Mouse (Mus musculus) hindbrain, embryonic 13.5 days (tissue): Measurements from ENCODE around the gene Lama2. TPM values are rescaled to one million over a fixed set of nuclear protein-coding genes. Genes with fewer than 3 reads are reported as not detected.
A peak's percentile ranks its signal among the peaks of the same experiment; 100 is the strongest.

ENCODE experiments used
- ATAC-seq: fragments of 200-750 bp; cut with Nextera tagmentation; 2 replicates; pipeline ENCODE4 v1.8.0; 2017; ENCODE audit warnings: moderate TSS enrichment; ENCODE audit not compliant: low FRiP score
- H3K27ac ChIP-seq: fragments of 300-500 bp; sonication (generic); 2 replicates; pipeline ENCODE4 v1.5.1; 2015; ENCODE audit warnings: inconsistent platforms, mild to moderate bottlenecking, moderate library complexity
- H3K27me3 ChIP-seq: fragments of 300-500 bp; sonication (generic); 2 replicates; pipeline ENCODE4 v1.6.1; 2015; ENCODE audit warnings: mild to moderate bottlenecking, inconsistent platforms
- H3K36me3 ChIP-seq: fragments of 300-500 bp; sonication (generic); 2 replicates; pipeline ENCODE4 v1.6.1; 2015; ENCODE audit warnings: mild to moderate bottlenecking, inconsistent platforms
- H3K4me1 ChIP-seq: fragments of 300-500 bp; sonication (generic); replicated peaks from 2 replicates; pipeline ENCODE4 v1.6.1; 2015; ENCODE audit warnings: inconsistent platforms
- H3K4me2 ChIP-seq: fragments of 300-500 bp; sonication (generic); 2 replicates; pipeline ENCODE4 v1.6.1; 2015; ENCODE audit warnings: inconsistent platforms, mild to moderate bottlenecking, moderate library complexity
- H3K4me3 ChIP-seq: fragments of 300-500 bp; sonication (generic); 2 replicates; pipeline ENCODE4 v1.5.1; 2015; ENCODE audit warnings: mild to moderate bottlenecking, inconsistent platforms
- H3K9ac ChIP-seq: fragments of 300-500 bp; sonication (generic); 2 replicates; pipeline ENCODE4 v1.6.1; 2015; ENCODE audit warnings: mild to moderate bottlenecking, inconsistent platforms
- H3K9me3 ChIP-seq: fragments of 300-500 bp; sonication (generic); 2 replicates; pipeline ENCODE4 v1.6.1; 2016; ENCODE audit warnings: inconsistent platforms
- WGBS: fragments of 180-500 bp; shearing (Covaris S2); methylation state at CpG from one replicate; pipeline ENCODE4 v1.1.7; 2015; 5-methylcytosine and 5-hydroxymethylcytosine counted together
- polyA plus RNA-seq: library from polyadenylated mRNA; unstranded; fragments of >200 nt; fragmentation: Nextera tagmentation; extraction: Ambion mirVana; gene quantifications from 2 replicates; pipeline ENCODE4 v1.2.1, GENCODE M21; 2015

Gene Lama2
- polyA plus RNA-seq, 1 experiment from 2014 or later, result 5.8 TPM

DNA sequence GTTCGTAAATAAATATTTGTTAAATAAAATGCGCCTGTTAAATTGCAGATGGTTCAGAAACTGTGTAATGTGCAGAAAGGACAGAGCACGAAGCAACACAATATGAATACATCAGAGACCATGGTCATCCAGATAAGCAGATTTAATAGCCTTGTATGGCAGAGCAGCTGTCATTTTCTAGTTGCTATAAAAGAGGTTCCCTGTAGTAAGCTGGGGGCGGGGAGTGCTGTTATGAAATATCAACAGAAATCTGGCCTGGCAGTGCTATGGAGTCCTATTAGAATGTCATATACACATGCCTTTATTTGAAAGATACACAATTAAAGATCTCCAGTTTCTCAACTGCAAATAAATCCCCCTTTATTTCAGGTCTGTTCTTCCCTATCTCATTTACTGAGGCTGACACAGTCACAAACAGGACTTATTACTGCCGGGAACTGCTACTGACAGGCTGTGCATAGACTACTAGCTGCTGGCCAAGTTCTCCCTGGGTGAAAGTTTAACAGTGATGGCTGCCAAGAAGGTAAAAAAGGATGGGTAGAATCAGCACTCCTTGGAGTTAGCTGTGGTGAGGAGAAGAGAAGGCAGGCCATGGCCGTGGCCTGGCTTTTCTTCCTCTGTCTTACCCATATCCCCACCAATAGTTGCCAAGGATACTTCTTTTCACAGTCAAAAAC is 396.8 kb downstream of the Lama2 start:
- no peak overlapping the region for H3K4me3 ChIP-seq
- H3K9me3 ChIP-seq, result no peaks in the 10 kb centered on the region
- no peaks in the 10 kb centered on the region for H3K27me3 ChIP-seq
- peak overlapping the region; percentile 44; the same call in 1 of the 2 replicates for H3K27ac ChIP-seq
- no peak for ATAC-seq
- WGBS, result 73% methylated on average over 6 of the region's 6 CpGs
- H3K4me2 ChIP-seq, result no peak overlapping the region
- no peak overlapping the region for H3K9ac ChIP-seq
- H3K36me3 ChIP-seq, result no peaks in the 10 kb centered on the region
- no peaks in the 10 kb centered on the region for H3K4me1 ChIP-seq

DNA sequence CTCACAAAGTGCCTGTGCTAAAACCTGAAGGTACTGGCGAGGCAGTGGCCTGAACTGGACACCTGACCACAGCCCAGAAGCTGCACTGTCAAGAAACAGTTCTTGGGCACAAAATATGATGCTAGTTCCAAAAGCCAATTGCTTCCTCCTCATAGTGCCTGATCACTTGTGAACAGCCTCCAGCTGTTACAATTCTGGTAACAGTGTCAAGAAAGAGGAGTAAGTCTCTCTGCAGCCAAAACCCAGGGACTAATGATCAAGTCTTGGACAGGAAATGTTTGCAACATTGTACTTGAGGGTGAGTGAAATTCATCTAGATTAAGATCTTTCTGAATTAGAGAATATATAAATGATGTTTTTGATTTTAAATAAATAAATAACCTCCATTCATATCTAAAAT is 399.9 kb downstream of the Lama2 start:
- no peak for ATAC-seq
- Histone ChIP-seq H3K4me1 (no peaks in the 10 kb centered on the region), H3K36me3 (no peaks in the 10 kb centered on the region), H3K27ac (no peak overlapping the region), H3K4me3 (no peak overlapping the region), H3K27me3 (no peaks in the 10 kb centered on the region), H3K4me2 (no peak overlapping the region), H3K9ac (no peak overlapping the region), H3K9me3 (no peaks in the 10 kb centered on the region)
- WGBS, result 73% methylated on average over 1 of the region's 1 CpGs

DNA sequence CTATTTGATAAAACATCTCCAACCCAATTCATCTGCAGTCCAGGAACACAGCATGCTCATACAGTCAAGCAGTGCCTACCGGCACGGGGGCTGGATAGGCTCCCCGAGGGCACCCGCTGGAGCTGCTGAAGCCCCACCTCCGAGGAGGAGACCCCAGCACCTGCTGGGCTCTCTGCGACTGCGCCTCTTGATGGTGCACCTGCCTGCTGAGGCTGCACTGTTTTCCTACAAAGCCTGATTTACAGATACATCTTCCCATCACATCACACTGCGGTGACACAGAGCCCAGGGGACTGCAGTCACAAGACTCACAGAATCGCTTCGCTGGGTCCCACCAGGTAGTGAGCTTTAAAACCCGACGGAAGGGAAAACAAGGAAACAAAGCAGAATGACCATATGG is 412.2 kb downstream of the Lama2 start:
- no peak overlapping the region for H3K4me2 ChIP-seq
- no peaks in the 10 kb centered on the region for H3K36me3 ChIP-seq
- WGBS, result 18% methylated on average over 12 of the region's 12 CpGs
- H3K4me3 ChIP-seq, result 0 out of 2 replicates have a peak overlapping the region, but pooled peaks have one; percentile 4
- peaks cover 5% of the 10 kb centered on the region; the same call in 1 of the 2 replicates for H3K4me1 ChIP-seq
- H3K9me3 ChIP-seq, result no peaks in the 10 kb centered on the region
- no peak overlapping the region for H3K9ac ChIP-seq
- 0 out of 2 replicates have a peak, but pooled peaks cover 3% of the 10 kb centered on the region for H3K27me3 ChIP-seq
- H3K27ac ChIP-seq, result no peak overlapping the region
- ATAC-seq, result 0 out of 2 replicates have a peak, but pooled peaks have one; percentile 54

DNA sequence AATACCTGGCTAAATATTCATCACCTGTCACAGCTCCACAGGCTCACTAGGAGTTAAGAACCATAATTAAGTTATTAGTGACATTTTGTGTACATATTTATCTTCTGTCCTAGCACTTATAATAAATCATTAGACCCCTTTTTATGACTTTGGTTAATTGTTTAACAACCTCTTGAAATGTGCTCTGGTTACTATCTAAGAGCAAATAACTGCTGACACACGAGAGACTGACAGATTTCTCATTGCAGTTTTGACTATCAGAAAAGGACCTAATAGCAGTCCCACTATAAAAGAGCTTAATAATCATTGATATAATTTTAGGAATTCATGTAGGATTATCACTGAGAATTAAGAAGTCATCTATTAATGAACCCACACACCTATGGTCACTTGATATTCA is 421.1 kb downstream of the Lama2 start:
- Histone ChIP-seq H3K4me1 (no peaks in the 10 kb centered on the region), H3K27me3 (no peaks in the 10 kb centered on the region), H3K36me3 (no peaks in the 10 kb centered on the region), H3K9ac (no peak overlapping the region), H3K27ac (no peak overlapping the region), H3K4me3 (no peak overlapping the region), H3K9me3 (no peaks in the 10 kb centered on the region), H3K4me2 (no peak overlapping the region)
- ATAC-seq, result no peak
- WGBS, result 83% methylated on average over 1 of the region's 1 CpGs

DNA sequence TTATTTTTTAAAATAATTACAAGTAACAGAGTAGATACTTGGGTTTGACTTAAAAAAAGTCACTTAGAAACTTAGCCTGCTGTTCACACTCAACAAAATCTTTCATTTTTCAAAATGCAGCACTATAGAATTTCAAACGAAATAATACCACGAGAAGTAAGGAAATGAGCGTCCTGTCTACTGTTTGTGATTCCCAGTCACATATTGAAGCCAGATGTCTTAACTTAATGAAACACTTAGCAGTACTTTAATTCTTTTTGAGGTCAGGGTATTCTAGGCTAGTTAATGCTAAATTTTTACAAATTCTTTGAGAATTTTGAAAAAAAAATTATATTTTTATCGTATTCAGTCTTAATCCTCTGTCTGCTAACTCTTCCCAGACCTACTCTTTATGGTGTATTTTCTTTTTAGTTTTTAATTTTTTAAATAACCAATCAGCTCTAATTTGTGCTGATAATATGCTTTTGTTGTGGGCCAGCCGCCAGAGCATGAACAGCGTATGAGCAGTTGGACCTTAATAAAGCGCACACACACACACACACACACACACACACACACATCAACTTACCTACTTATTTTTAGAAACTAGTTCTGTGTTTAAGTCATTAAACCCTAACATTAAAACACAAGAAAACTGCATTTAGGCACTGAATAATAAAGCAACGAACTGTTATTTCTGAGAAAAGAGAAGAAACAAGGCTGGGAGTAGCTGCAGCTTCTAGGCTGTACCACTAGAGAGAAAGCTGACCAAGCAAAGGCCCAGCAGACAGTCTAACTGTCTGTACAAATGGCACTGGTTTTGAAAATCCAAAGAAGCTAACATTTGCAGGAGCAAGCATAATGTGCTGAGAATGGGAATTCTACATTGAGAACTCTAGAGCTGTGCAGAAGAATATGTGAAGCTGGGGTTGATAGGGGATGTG is 425.3 kb downstream of the Lama2 start:
- no peak for ATAC-seq
- Histone ChIP-seq H3K27ac (no peak overlapping the region), H3K4me1 (no peaks in the 10 kb centered on the region), H3K4me2 (no peak overlapping the region), H3K27me3 (no peaks in the 10 kb centered on the region), H3K36me3 (no peaks in the 10 kb centered on the region), H3K9ac (no peak overlapping the region), H3K9me3 (no peaks in the 10 kb centered on the region), H3K4me3 (no peak overlapping the region)
- 89% methylated on average over 8 of the region's 8 CpGs for WGBS

DNA sequence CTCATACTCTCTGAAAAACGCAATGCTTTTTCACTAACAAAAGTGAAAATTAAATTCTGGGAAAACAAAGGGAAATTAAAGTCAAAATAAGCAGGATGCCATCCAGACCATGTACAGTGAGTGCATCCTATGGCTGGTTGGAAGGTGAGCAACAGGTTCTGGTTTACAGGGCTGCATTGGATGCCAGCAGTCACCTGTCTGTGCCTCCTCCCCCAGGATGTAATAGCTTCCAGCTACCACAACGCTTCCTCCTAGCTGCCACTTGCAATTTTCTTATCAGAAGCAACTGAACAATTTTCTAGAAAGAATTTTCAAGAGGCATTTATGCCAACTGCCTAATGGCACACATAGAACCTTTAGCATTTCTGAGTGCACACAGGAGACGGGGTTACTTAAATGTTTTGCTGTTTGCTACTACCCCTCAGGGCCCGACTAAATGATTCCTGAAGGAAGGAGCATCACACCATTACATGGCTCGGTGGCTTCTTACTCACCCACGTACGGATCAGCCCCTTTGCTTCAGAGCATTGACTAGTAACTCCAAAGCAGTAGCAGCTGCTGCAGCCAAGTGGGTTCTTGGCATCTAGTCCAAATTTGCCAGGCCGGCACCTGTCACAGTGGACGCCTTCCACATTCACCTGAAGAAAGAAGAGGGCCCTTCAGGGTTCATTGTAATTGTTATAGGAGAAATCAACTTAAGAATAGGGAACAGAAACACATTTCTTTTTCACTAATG is 430.8 kb downstream of the Lama2 start:
- no peaks in the 10 kb centered on the region for H3K27me3 ChIP-seq
- WGBS, result 90% methylated on average over 9 of the region's 9 CpGs
- no peak overlapping the region for H3K4me2 ChIP-seq
- H3K9ac ChIP-seq, result no peak overlapping the region
- H3K27ac ChIP-seq, result no peak overlapping the region
- no peaks in the 10 kb centered on the region for H3K4me1 ChIP-seq
- H3K9me3 ChIP-seq, result no peaks in the 10 kb centered on the region
- H3K4me3 ChIP-seq, result no peak overlapping the region
- no peak for ATAC-seq
- no peaks in the 10 kb centered on the region for H3K36me3 ChIP-seq

DNA sequence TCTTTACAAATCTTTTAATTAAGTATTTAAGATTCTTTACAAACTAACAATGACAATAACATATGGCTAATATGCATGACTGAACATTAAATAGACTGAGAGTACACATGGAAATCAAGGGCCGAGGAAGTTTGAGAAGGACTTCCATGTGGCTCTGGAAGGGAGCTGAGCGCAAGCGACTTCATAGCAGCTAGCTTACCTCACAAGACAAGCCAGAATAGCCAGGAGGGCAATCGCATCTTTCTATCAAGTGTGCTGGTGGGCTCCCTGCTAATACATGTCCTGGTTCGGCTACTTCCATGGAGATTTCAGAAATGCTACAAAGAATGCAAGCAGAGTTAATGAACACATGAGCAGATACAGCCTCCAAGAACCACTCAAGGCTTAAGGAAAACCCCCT is 435.4 kb downstream of the Lama2 start:
- Histone ChIP-seq H3K9me3 (no peaks in the 10 kb centered on the region), H3K9ac (no peak overlapping the region), H3K27me3 (no peaks in the 10 kb centered on the region), H3K4me1 (no peaks in the 10 kb centered on the region), H3K36me3 (no peaks in the 10 kb centered on the region), H3K27ac (no peak overlapping the region), H3K4me2 (no peak overlapping the region), H3K4me3 (no peak overlapping the region)
- WGBS, result 56% methylated on average over 5 of the region's 5 CpGs
- ATAC-seq, result no peak

DNA sequence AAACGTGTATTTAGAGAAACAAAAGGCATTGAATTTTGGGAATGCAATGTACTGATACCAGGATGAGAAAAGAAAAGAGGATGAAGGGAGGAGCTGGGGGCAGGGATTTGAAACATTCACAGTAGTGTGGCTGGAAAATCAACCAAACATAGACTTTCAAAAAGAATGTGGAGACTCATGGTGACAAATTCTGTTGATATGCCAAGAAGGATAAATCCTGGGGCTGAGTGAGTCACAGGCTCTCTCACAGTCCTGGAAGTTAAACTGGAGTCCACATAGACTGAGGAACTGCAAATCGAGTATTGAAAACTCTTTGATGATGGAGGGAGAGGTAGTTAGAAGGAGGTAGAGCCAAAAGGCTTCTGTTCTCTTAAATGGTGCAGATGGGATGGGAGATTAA is 445.3 kb downstream of the Lama2 start:
- Histone ChIP-seq H3K9ac (no peak overlapping the region), H3K4me3 (no peak overlapping the region), H3K9me3 (no peaks in the 10 kb centered on the region), H3K4me1 (no peaks in the 10 kb centered on the region), H3K4me2 (no peak overlapping the region), H3K36me3 (no peaks in the 10 kb centered on the region), H3K27me3 (no peaks in the 10 kb centered on the region), H3K27ac (no peak overlapping the region)
- 74% methylated on average over 2 of the region's 2 CpGs for WGBS
- no peak for ATAC-seq

DNA sequence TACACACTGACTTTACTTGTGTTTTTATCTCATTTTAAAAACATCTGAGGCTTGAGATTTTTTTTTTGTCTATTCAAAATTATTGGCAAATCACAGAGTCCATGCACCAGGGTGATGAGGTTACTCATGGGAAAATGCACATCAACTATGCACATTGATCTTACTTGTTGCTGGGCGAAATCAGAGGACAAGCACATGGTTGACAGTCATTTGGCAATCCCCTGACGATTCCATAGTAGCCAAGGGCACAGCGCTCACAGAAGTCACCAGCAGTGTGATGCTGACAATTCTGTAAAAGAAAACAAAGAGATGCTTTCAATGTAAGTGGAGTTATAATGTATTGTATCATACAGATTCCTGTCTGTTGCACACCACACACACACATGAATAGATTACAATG is 454.8 kb downstream of the Lama2 start:
- no peak for ATAC-seq
- Histone ChIP-seq H3K9ac (no peak overlapping the region), H3K4me3 (no peak overlapping the region), H3K4me1 (no peaks in the 10 kb centered on the region), H3K27ac (no peak overlapping the region), H3K4me2 (no peak overlapping the region), H3K36me3 (no peaks in the 10 kb centered on the region), H3K27me3 (no peaks in the 10 kb centered on the region), H3K9me3 (no peaks in the 10 kb centered on the region)
- WGBS, result 65% methylated on average over 3 of the region's 3 CpGs

DNA sequence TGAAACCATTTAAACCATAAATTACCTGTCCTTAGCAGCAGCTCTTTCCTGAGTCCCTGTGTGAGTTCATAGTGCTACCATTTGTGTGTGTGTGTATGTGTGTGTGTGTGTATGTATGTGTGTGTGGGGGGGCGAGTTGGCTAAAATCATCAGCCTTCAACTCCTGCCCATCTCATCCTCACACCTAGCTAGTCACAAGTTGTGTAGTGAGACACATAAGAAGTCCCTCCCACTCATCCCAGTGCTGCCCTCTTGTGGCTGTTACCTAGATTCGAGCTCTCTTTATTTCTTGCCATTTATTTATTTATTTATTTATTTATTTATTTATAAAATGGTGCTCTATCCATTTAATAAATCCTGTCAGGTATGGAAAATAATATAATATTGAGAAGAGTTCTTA is 457.2 kb downstream of the Lama2 start:
- Histone ChIP-seq H3K4me1 (no peaks in the 10 kb centered on the region), H3K9me3 (no peaks in the 10 kb centered on the region), H3K4me3 (no peak overlapping the region), H3K36me3 (no peaks in the 10 kb centered on the region), H3K9ac (no peak overlapping the region), H3K4me2 (no peak overlapping the region), H3K27ac (no peak overlapping the region), H3K27me3 (no peaks in the 10 kb centered on the region)
- no peak for ATAC-seq
- 89% methylated on average over 2 of the region's 2 CpGs for WGBS

DNA sequence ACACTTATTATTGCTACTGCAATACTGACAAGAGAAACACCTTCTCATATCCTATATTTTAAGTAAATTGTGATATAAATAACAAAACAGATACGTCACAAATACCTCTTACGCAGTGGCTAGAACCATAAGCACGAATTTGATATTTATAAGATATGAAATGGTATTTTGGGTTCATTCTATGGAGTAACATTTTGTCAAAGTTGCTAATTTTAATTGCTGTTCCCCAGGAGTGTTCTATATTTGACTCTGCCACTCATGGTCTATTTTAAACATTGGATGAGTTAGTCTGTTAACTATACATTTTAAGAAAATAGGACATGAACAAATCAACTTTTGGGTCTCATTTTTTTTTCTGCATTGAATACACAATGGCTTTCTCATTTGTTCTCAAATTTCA is 469.3 kb downstream of the Lama2 start:
- Histone ChIP-seq H3K4me2 (no peak overlapping the region), H3K27me3 (no peaks in the 10 kb centered on the region), H3K9me3 (no peaks in the 10 kb centered on the region), H3K27ac (no peak overlapping the region), H3K9ac (no peak overlapping the region), H3K4me3 (no peak overlapping the region), H3K36me3 (no peaks in the 10 kb centered on the region), H3K4me1 (no peaks in the 10 kb centered on the region)
- no peak for ATAC-seq
- WGBS, result 88% methylated on average over 3 of the region's 3 CpGs

DNA sequence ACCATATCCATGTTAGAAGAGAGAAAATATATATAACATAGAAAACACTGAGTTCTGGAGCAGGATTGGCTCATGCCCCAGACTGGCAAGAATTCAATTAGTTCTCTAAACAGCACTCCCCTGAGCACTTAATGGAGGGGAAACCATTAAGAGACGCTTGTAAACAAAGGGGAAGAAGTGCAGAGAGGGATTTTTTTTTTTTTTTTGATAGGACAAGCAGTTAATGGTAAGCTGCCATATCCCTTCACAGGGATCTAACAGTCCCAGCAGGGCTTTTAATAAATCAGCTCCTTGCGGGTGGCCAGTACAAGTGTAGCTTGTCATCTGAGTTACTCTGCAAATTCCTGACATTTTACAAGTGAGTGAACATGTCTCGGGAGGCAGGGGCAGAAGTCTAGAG is 479.1 kb downstream of the Lama2 start:
- H3K4me1 ChIP-seq, result 0 out of 2 replicates have a peak, but pooled peaks cover 5% of the 10 kb centered on the region
- no peaks in the 10 kb centered on the region for H3K9me3 ChIP-seq
- no peaks in the 10 kb centered on the region for H3K27me3 ChIP-seq
- no peak overlapping the region for H3K9ac ChIP-seq
- H3K27ac ChIP-seq, result no peak overlapping the region
- H3K4me2 ChIP-seq, result no peak overlapping the region
- H3K36me3 ChIP-seq, result no peaks in the 10 kb centered on the region
- peak; percentile 61; the same call in 1 of the 2 replicates for ATAC-seq
- WGBS, result 29% methylated on average over 3 of the region's 3 CpGs
- H3K4me3 ChIP-seq, result no peak overlapping the region
